Mouse (Mus musculus) brain, embryonic 18.5 days (tissue): Measurements from ENCODE around the gene Olfr486.
"Not testable (repeated sequence)": the region's sequence is repeated elsewhere in the genome, so short reads cannot be mapped to it uniquely, and the experiment has no call there.

ENCODE experiments used
- DNase-seq: peaks from one replicate; pipeline ENCODE4 v3.0.0-alpha.2; 2012; ENCODE audit warnings: low read depth, low spot score

The Olfr486 gene

DNA sequence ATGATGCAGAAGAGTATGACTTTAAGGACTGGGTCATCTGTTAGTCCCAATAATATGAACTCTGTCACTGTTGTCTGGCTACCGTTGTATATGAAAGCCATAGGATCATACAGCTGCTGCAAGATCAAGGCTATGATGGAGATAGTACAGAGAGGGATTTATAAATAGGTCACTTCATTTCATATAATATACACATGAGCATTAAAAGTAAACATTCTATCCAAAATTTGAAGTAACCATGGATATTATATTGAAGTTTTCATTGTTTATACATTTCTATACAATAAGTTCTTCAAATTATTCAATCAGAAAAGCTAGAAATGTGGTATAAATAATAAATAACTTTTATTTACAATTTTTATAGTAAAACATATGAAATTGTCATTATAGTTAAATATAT is at the start of gene Olfr486:
TSS of gene Olfr486 (minus strand) at position 101 of the 400 bp plus-strand sequence.
- not testable (repeated sequence) for DNase-seq

DNA sequence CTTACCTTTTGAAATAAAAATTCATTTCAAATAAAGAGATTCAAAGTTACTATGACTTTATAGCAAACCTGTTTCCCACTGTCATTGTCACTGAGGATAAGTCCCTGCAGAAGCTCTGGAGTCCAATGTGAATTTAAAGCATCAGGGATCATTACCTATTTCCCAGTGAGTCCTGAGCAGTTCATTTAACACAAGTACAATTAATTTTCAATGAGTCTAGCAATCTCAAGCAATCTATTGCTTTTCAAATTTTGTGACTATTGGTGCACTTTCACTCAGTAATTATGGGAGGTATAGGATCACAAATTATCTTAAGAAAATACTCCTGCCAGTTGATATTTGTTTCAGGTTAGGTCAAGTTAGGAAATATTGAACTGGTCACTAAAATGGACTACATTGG is 42.0 kb upstream of the Olfr486 start, which contains the start of gene Olfr487:
TSS of gene Olfr487 (minus strand) at position 101 of the 400 bp plus-strand sequence.
- not testable (repeated sequence) for DNase-seq

DNA sequence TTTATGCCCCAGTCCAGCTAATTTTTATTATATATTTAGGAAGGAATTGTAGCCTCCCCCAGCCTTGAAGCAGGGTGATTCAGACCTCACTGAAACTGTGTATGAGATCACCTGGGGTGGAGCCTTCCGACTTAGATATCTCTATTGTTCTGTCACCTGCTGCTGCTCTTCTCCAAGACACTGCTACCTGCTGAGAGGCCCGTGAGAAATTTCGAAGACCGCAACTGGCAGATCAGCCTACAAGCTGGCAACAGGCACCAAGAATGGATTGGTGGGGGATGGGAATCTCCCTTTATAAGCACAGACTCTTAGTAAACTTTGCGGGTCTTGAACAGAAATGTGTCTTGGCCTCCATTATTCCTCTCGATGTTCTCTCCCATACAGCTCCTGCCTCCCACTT is 24.4 kb upstream of the Olfr486 start:
- no peak for DNase-seq

DNA sequence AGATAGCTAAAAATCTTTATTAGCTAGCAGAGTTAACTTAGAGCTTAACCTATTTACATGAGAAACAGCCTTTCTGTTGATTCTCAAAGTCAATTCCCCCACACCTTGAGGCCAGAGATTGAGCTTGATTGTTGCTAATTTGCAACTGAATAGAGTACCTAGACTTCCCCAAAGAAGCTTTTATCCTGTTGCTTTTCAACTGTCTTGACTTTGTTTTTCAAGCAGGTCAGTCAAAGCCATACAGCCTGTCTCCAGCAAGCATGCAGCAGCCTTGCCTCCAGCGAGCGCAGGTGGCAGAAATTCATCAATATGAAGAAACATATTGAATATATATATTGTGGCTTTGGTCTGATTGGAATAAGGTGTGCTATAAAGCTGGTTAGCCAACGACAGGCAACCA is 23.8 kb upstream of the Olfr486 start:
- DNase-seq = not testable (repeated sequence)

DNA sequence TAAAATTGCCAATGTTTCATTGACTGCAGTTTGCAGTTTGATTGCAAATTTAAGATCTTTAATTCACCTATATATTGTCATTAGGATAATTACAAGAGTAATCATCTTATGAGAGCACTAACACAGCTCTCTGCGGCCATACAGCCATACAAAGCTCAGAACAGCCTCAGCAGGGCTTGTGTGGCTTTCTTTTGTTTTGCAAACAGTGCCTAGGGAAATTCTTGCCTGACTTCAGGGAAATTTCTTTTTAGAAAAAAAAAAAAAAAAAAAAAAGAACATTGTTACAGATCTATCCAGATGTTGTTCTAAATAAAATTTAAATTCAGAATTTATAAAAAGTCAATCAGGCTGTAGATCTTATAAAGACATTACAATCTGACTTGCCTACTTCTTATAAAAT is 20.2 kb upstream of the Olfr486 start:
- DNase-seq = not testable (repeated sequence)

DNA sequence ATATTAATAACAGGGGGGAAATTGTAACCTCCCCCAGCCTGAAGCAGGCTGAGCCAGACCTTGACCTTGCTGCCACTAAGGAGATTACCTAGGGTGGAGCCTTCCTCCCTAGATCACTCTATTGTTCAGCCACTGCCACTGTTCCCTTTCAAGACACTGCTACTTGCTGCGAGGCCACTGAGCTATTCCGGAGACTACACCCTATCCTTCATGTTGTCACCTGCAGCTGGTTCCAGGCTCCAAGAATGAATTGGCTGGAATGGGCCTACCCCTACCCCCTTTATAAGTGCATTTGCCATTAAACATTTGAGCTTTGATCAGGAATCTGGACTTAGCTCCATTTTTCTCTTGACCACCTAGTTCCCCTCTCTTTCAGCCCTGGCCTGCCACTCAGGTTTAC is 18.7 kb upstream of the Olfr486 start:
- not testable (repeated sequence) for DNase-seq

DNA sequence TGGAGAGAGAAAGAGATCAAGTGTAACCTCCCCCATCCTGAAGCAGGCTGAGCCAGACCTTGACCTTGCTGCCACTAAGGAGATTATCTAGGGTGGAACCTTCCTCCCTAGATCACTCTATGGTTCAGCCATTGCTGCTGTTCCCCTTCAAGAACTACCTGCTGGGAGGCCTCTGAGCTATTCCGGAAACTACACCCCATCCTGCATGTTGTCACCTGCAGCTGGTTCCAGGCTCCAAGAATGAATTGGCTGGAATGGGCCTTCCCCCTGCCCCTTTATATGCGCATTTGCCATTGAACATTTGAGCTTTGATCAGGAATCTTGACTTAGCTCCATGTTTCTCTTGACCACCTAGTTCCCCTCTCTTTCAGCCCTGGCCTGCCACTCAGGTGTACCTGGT is 12.7 kb upstream of the Olfr486 start:
- DNase-seq = not testable (repeated sequence)

DNA sequence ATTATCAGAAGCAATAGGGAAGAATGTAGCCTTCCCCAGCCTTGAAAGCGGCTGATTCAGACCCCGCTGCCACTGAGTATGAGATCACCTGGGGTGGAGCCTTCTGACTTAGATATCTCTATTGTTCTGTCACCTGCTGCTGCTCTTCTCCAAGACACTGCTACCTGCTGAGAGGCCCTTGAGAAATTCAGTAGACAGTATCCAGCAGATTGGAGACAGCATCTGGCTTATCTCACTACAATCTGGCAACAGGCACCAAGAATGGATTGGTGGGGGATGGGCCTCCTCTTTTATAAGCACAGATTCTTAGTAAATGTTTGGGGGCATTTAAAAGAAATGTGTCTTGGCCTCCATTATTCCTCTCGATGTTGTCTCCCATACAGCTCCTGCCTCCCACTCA is 11.9 kb upstream of the Olfr486 start:
- not testable (repeated sequence) for DNase-seq

DNA sequence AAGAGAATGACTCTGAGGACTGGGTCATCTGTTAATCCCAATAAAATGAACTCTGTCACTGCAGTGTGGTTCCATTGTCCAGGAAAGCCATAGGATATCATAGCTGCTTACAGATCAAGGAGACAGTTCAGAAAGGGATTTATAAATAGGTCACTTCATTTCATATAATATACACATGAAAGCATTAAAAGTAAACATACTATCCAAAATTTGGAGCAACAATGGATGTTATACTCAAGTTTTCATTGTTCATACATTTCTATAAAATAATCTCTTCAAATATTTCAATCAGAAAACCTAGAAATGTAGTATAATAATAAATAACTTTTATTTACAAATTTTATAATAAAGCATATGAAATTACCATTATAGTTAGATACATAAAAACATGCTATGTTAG is 12.8 kb downstream of the Olfr486 start, which contains the start of gene Olfr485:
TSS of gene Olfr485 (minus strand) at position 101 of the 400 bp plus-strand sequence.
- no peak for DNase-seq

DNA sequence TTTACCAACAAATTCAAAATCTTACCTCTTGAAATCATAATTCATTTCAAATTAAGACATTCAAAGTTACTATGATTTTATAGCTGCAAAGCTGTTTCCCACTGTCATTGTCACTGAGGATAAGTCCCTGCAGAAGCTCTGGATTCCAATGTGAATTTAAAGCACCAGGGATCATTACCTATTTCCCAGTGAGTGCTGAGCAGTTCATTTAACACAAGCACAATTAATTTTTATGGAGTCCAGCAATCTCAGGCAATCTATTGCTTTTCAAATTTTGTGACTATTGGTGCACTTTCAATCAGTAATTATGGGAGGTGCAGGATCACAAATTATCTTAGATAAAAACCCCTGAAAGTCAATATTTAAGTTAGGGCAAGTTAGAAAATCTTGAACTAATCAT is 45.2 kb downstream of the Olfr486 start, which contains the start of gene Olfr484:
TSS of gene Olfr484 (minus strand) at position 101 of the 400 bp plus-strand sequence.
- DNase-seq = no peak
